Mouse (Mus musculus): ENCODE measurements around the gene Clip3.

The Clip3 gene

GRCm38 (mm10) chr7:30291215-30292131, at the start of gene Clip3:
Gene Clip3 (plus strand): TSS chr7:30291728.
- peak; percentile 79 to 82 for DNase-seq (ENCODE audit: low spot score in 2 of 2)

DNA sequence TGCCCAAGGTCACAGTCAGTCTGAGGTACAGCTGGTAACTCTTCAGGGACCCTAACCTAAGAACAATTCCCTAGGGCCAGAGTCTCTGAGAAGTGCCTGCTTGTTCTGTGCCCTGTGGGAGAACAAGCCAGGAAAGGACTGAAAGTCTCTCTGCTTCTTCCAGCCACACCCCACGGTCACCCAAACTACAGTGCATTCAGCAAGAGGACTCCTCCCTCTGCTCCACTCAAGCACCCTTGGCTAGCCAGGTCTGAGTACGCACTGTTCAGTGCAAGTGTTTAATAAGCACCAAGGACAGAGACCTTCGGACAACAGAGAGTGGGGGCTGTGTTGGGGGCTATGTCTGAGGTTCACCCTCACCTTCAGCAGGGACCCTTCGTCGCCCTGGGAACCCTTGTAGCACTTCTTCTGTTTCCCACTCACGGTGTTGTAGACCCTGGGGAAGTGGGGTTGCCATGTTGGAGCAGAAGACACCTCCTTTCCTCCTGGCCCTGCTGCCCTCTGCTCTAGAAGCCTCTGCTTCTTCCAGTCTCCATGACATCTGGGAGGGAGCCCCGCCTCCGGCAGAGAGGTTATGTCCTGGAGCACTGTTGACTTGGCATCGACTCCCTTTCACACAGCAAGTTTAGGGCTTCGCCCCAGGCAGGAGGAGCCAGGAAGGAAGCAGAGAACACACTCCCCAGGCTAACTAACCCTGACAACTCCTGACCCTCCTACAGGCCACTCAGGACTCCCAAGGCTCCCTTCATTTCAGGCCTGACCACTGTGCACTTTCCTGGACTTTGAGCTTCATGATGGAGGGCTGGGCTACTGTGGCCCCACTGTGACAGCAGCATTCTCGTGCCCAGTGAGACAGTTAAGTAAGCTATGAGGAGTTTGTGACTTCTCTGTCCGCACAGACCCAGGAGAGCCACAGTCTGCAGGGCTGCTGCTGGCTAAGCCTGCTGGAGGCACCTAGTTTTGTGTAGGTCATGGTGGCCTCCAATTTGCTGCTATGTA, 39.3 kb upstream of the Clip3 start:
- DNase-seq (ENCODE audit: low spot score in 2 of 2), result no peak

DNA sequence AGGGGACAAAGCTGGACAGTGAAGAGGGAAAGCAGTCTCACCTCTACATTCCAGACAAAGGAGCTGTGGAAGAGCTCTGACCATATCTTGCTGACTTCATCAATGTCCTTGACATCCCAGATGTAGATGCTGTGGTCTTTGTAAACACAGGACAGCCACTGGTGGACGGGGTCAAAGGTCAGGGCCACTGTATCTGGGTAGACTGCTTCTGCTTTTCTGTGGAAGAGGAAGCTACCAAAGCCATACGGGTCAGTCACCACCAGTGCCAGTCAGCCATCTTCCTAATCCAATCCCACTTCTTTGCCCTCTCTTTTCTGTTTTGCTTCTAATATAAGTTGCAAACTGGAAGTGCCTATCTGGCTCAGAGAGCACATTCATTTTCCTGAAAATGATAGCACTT, 26.5 kb upstream of the Clip3 start:
- DNase-seq (ENCODE audit: low spot score in 2 of 2), result no peak

DNA sequence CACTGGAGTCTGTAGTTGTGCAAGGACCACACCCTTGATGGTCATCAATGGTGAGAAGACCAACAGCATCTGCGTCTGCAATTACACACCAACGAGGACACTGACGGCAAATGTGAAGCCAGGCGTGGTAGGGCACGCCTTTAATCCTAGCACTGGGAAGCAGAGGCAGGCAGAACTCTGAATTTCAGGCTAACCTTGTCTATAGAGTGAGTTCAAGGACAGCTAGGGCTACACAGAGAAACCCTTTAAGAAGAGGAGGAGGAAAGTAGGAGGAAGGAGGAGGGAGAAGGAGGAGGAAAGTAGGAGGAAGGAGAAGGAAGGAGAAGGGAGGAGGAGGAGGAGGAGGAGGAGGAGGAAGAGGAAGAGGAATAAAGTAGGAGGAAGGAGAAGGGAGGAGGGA, 26.0 kb upstream of the Clip3 start:
- DNase-seq (ENCODE audit: low spot score in 2 of 2), result no peak

DNA sequence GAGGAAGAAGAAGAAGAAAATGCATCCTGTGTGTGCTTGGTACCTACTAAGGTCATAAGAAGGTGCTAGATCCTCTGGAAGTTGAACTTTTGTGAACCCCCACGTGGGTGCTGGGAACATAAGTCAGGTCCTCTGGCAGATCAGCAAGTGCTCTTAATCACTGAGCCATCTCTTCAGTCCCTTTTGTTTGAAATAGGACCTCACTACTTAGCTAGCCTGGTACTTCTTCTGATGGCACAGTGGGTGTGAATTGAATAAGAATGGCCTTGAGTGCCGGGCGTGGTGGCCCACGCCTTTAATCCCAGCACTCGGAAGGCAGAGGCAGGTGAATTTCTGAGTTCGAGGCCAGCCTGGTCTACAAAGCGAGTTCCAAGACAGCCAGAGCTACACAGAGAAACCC, 25.6 kb upstream of the Clip3 start:
- DNase-seq (ENCODE audit: low spot score in 2 of 2), result no peak

- no peak for DNase-seq (ENCODE audit: low spot score in 2 of 2)
Observed at GRCm38 (mm10) chr7:30266780-30267179, 24.7 kb upstream of the Clip3 start.

- DNase-seq (ENCODE audit: low spot score in 2 of 2), result no peak
Observed at GRCm38 (mm10) chr7:30269641-30270040, 21.9 kb upstream of the Clip3 start.

DNA sequence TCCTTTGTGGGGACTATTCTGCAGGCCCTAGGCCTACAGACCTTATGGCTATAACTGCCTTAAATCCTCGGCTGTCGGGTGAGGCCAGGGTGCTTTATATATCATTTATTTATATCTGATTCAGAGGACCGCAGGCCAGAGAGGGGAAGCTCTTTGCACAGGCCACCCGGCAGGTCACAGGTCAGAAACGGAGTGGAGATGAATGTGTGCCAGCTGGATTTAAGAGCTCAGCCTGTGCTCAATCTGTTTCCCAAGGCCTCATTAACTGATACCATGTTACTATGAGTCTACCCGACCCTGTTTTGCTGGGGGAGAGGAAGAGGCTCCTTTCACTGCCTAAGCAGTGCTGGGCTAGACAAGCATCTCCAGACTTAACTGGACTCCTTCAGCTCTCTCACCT, 17.1 kb upstream of the Clip3 start:
- DNase-seq (ENCODE audit: low spot score in 2 of 2), result no peak

DNA sequence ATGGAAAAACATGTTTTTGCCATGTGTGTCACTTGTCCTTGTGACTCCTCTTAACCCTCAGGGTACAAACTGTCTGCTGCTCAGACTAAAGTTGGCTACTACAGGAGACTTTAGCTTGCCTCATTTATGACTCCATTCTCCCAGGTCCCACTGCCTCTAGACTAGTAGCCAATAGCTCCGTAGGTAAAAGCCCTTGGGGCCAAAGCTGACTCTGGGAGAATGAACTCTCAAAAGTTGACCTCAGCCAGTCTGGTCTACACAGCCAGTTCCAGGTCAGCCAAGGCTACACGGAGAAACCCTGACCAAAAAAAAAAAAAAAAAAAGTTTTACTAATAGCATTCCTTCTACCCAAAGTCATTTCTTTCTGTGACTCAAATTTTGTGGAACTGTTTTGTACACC, 12.6 kb upstream of the Clip3 start:
- DNase-seq (ENCODE audit: low spot score in 2 of 2), result no peak

GRCm38 (mm10) chr7:30279536-30279935, 12.0 kb upstream of the Clip3 start:
- DNase-seq (ENCODE audit: low spot score in 2 of 2), result no peak

GRCm38 (mm10) chr7:30279951-30280669, 11.4 kb upstream of the Clip3 start, which contains the start of the genes Thap8 and Wdr62:
Gene Thap8 (plus strand): TSS chr7:30280094.
Gene Wdr62 (minus strand): TSS chr7:30280419.
- peak; percentile 79 to 93 for DNase-seq (ENCODE audit: low spot score in 2 of 2)

DNA sequence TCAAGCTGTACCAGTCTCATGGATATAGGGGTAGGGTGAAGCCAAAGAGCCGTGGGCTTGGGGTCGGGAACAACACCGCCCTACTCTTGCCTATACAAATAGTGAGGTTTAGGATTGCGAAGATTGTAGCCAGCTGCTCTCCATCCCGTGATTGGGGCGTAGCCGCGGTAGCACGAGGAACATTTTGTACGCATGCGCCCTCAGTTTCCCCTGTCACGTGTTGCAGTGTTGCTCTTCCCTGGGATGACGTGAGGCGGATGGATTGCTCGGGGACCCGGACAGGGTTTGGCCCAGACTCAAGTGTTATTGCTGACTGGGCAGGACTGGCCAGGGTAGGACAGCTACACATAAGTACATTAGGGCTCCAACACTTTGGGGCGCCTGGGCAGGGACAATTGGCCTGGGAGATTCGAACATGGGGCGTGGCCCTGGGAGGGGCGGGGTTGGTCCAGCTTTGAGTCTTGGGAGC, 10.8 kb upstream of the Clip3 start:
- peak; percentile 67 to 81 for DNase-seq (ENCODE audit: low spot score in 2 of 2)

- no peak for DNase-seq (ENCODE audit: low spot score in 2 of 2)
Observed at GRCm38 (mm10) chr7:30281522-30281921, 10.0 kb upstream of the Clip3 start.

DNA sequence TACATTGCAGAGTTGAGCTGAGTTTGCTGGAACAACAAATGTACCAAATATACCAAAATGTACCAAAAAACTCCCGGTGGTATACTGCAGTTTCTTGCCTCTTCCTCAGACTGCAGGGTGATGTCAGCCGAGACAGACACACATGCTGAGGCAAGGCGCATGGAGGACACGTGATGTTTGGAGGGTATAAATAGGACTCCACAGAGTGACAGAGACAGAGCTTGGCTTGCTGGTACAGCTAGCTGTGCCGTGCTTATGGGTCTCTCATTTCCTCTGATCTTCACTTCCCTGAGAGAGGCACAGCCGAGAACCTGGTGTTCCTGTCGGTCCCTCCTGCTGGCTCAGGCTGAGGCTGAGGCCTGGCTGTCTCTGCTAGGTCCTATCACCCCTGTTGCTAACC, 8.8 kb upstream of the Clip3 start:
- no peak for DNase-seq (ENCODE audit: low spot score in 2 of 2)

DNA sequence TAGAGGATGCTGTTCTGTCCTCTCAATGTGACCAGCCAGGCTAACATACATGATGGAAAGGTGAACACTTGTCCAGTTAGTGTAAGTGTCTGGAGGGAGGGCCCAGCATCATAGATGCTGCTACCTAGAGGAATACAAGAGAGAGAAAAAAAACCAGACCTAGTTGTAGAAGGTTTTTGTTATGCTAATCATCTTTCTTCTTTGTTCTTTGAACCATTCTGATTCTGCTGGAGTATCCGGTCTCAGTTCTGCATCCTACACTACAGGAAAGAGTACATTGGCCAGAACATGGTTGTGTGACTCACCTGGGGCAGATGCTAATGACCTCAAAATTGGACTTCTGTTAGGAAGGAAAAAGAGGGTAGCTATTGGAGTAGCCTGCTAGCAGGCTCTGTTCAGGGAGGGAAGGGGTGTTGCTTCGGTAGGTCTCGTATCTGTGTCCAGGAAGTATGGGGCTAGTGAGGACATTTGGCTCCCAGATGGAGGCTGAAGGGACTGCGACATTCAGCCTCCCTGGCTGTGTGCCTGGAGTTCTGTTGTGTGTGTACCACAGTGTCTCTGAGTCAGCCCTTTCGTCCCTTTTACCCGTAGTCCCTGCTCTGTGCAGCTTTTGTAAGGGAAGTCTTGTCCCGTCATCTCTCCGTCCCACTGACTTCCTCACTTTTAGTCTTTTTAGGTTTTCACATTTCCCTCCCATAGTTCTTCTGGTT, 4.7 kb upstream of the Clip3 start:
- DNase-seq (ENCODE audit: low spot score in 2 of 2), result no peak

- no peak for DNase-seq (ENCODE audit: low spot score in 2 of 2)
Observed at GRCm38 (mm10) chr7:30288046-30288445, 3.5 kb upstream of the Clip3 start.

DNA sequence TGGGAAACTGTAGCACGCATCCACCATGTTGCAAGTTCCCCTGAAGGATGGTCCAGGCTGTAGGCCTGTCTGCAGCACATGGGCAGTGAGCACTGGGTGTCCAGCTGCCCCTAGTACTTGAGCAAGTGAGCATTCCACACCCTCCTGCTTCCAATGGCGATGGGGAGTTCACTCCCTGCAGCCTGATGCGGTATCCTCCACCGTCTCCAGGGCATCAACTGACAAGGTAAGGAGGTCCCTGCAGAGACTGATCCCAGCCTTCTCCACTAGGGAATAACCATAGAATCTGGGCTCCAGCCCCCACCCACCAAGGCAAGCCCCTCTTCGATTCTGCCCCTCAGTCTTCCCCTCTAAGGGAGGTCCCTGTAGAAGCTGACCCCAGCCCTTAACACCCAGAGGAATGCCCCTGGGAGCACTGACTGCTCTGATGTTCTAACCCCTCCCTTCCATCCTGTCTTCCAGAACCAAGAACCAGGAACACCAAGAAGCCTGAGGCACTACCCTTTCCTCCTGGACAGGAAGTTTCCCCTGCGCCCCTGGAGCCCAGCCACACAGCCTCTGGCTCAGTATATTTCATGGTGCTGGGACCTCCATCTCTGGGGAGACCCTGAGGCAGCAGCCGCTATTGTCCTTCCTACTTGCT, 2.3 kb upstream of the Clip3 start:
- DNase-seq (ENCODE audit: low spot score in 2 of 2), result no peak

DNA sequence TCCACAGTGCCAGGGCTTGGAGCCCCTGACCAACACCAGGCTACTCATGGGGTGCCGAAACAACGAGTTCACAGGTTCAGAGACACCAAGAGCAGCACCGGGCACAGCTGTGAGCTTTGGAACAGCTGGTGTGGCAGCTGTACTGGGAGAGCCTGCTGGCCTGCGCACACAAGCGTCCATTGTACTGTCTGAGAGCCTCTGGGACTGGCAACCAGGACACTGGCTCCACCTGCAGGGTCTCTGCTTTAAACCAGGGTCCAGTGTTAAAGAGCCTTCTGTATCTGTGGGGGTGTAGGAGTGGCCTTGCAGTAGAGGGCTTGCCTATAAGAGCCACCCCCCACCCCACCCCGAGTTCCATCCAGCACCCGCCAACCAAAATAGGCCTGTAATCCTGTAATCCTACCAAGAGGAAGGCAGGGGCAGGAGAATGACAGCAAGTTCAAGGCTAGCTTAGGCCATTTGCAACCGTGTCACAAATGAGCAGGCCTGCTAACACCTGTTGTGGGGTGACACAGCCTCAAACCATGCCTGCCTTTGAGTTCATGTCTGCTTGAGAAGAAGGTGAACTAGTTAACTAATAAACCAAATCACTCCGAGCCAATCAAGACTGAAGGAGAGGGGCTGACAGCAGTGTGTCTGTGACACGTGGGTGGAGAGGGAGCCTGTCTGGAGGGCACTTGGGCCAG, 1.7 kb upstream of the Clip3 start:
- DNase-seq (ENCODE audit: low spot score in 2 of 2), result no peak

DNA sequence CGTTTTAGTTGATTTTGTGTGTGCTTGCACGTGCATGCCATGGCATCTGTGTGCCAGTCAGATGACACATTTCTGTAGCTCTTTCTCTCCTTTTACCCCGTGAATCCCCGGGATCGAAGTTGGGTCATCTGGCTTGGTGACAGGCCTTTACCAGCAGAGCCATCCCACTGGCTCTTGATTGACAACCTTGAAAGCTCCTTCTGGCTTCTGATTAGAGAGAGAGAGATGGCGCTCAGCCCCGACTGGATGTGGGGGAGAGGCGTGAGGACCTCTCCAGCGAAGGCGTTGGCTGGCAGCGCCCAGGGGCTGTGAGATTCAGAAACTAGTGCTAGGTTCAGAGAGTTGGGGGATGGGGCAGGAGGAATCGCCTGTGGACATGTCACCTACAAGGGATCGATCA, 2.3 kb downstream of the Clip3 start:
- no peak for DNase-seq (ENCODE audit: low spot score in 2 of 2)

DNA sequence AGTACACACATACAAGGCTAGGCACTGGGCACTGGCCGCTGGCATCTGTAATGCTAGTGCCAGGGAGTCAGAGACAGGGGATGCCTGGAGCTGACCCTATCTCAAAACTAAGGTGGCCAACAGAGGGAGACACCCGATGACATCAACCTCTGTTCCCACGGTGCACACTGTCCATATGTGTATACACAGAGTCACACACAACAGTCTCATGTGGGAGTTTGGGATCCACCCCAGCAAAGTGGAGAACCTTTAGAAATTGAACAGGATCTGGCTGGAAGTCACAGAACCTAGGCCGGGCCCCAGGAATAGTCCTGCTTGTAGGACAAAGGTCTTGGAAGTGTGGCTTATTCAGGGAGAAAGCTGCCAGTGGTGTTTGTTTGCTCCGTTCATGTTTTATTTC, 2.8 kb downstream of the Clip3 start:
- no peak for DNase-seq (ENCODE audit: low spot score in 2 of 2)
